Mouse (Mus musculus): ENCODE results near the gene Rftn1.

- no peak for TF ChIP-seq HCFC1 (IDR thresholded peaks at IDR 0.05; ENCODE audit: borderline replicate concordance, insufficient read depth, low read length)
- no peak for TF ChIP-seq CHD2 (IDR thresholded peaks at IDR 0.05; ENCODE audit: low read depth, low read length)
Observed at GRCm38 (mm10) chr17:50131698-50132097, 58.8 kb downstream of the Rftn1 start.
